Mouse (Mus musculus) layer of hippocampus, adult 8-10 months (tissue): ENCODE measurements at regions not wholly inside any gene's neighbourhood (a gene's known extent, or its start where the extent isn't known, plus 50 kb on each side); places are given as distances from the start of the nearest gene placed in this dataset.
A peak's percentile ranks its signal among the peaks of the same experiment; 100 is the strongest.
"Not testable (repeated sequence)": the region's sequence is repeated elsewhere in the genome, so short reads cannot be mapped to it uniquely, and the experiment has no call there.

Source experiments
- DNase-seq, 2 experiments: peaks; one replicate each; pipeline ENCODE4 v3.0.0; 2022; ENCODE audit warnings: low spot score in 2 of 2

DNA sequence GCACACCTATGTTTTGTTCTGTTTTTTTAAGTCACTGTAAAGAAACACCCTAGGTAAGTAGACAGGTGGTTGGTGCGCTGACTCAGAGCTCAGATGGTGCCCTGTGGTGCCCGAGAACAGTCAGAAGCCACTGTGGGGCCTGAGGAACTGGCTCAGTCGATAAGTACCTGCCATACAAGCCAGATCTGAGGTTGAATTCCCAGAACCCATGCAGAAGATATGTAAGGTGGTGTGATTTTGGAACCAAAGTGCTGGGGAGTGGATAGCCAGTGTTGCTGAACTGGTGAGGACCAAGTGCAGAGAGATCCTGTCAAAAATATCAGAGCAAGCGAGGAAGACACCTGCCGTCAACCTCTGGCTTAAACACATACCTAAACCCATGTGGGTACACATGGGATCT, 65.4 kb downstream of the Chst1 start:
- no peak for DNase-seq

DNA sequence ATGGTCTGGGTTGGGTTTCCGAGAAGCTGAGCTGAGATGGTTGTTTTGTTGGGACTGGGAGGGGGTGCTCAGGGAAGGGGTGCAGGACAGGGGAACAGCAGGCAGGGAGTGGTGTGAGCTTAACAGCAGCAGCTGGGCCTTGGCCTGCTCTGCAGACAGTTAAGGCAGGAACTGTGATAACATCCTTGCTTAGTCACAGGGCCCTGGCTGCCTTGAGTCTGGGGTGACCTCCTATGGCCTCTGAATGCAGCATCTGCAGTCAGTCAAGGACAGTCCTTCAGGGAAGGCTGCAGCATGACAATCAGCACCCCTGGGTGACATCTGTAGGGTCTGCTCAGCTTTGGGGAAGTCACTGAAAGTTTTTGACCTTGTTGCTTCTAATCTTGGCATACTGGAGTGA, 67.7 kb downstream of the Chst1 start:
- DNase-seq: no peak

DNA sequence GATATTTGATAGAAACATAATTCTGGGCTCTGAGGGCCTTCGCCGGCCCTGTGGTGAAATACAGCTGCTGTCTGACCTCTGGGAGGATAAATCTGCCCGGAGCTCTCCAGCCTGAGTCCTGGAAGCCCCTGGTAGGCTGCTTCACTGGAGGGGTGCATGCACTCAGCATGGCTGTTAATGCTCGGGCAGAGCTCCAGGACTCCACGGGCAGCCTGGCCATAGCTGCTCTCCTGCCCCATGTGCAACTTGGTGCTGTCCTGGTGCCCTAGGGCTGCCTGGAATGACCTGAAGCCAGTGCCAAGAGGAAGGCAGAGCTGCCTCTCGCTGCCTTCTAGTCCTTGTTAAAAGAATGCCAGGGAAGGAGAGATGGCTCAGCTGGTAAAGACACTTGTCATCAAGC, 68.2 kb downstream of the Chst1 start:
- DNase-seq: no peak

GRCm38 (mm10) chr2:92669431-92670081, 70.0 kb downstream of the Chst1 start:
- not testable (repeated sequence) for DNase-seq

GRCm38 (mm10) chr2:92671586-92671985, 72.1 kb downstream of the Chst1 start:
- DNase-seq: peak in 1 of 2 experiments; percentile 41

DNA sequence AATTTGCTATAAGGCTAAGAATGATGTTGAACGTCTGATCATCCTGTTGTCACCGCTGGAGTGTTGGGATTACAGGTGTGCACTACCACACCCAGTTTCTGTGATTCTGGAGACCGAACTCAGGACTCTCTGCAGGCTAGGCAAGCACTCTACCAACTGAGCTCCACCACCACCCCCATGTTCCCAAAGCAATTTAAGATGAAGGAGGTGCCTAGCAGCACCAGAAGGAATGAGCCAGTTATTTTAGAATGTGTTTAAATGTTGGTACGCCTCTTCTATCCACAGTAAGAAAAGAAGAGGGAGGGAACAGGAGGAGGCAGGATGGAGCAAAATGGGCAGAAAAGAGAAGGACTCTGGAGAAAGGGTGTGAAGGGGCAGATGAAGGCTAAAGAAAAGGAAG, 72.6 kb downstream of the Chst1 start:
- DNase-seq: peak in 1 of 2 experiments; percentile 42

- peak in 1 of 2 experiments; percentile 55 for DNase-seq
These were observed 73.7 kb downstream of the Chst1 start for GRCm38 (mm10) chr2:92673064-92673813.

DNA sequence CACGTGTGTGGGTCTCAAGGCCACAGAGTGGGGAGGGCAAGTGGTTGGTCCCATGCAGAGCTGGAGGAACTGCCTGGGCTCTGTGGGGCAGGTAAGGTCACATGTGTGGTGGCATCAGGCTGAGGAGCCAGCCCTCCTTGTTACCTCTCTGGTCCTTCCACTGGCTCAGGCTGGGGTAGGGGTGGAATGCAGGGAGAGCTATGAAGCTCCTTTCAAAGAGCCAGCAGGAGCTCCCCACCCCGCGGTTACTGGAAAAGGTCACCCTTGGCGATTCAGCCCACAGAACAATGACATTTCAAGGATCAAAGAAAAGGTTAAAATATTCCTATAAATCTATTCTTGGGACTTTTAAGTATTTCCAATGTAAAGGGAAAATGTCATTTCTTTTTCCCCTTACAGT, 74.4 kb downstream of the Chst1 start:
- DNase-seq: no peak

DNA sequence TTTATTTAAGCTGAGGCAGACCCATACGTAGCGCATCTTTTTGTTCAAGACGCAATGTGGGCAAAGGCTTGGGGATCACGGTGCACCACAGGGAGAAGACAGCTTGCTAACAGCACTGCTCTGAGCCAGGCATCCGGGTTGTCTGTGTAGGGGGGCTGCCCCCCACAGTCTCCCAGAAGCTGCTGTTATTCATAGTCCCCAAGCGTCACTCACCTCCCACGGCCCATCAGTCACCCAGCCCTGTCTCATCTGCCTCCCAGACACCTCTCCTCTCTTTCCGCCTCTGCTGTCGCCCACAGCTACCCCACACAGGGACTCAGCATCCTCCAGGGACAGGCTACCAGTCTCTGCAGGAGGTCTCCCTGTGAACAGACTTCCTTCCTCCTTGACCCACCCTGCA, 75.7 kb downstream of the Chst1 start:
- peak; percentile 86 to 90 for DNase-seq

DNA sequence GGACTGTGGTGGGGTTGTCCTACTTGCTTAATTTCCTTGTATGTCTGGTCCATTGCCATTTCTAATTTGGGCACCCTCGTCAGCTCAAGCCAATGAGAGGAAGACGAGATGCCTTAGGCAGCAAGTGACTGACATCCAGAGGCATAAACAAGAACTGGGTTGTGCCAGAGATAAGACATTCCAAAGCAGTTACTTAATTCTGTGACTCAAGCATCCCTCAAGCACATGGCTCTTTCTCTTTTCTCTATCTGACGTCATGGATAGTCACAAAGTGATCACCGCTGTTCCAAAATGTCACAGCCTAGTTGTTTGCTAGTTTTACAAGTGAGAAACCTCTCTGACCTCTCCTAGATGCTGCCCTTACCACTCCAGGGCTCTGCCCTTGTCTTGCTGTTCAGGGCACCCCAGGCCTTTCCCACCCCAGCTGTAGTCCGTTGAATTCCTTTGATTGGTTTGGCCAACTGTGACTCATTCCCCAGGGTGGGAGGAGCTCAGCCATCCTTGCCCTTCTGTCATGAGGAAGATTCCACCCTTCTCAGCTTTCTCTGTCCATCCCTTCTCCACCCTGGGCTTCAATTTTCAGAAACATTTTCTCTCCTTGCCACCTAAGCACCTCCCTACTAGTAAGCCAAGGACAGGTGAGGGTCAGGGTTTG, 78.9 kb downstream of the Chst1 start:
- no peak for DNase-seq

- no peak for DNase-seq
These were observed 79.6 kb downstream of the Chst1 start for GRCm38 (mm10) chr2:92678999-92679704.

- no peak for DNase-seq
These were observed 82.7 kb downstream of the Chst1 start for GRCm38 (mm10) chr2:92682256-92682655.

DNA sequence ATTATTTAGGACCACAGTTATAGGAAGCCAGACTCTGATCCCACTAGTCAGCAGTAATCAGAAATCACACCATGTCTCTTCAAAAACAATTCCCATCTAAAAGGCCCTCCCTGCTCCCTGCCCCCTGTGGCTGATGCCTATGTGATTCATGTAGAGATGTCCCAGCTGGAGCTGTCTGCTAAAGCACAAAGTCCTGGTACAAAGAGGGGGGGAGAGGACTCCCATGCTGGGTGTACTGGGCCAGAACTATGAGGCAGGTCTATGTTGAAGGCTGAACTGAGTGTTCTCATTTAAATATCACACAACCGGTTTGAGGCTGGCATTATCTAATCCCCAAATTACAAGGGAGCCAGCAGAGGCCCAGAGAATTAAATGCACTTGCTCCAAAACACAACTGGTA, 88.2 kb downstream of the Chst1 start:
- peak in 1 of 2 experiments; percentile 56 for DNase-seq

- peak; percentile 64 to 72 for DNase-seq
These were observed 89.7 kb downstream of the Chst1 start for GRCm38 (mm10) chr2:92689203-92689602.

DNA sequence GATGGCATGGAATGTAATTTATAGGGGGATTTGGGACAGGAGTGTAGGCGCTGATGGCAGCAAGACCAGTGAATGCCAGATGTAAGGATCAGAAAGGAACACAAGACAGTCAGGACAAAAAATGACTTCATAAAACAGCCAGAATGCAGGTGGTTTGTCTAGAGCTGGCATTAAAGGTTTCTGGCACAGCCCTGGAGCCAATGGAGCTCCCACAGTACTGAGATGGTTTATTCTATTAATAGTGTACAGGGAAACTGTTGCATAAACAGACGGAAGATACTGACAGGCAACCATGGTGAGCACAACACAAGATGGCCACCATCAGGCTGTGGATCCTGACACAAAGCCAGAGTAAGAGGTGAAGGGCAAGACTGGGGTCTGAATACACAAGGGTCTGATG, 90.8 kb downstream of the Chst1 start:
- DNase-seq: no peak

DNA sequence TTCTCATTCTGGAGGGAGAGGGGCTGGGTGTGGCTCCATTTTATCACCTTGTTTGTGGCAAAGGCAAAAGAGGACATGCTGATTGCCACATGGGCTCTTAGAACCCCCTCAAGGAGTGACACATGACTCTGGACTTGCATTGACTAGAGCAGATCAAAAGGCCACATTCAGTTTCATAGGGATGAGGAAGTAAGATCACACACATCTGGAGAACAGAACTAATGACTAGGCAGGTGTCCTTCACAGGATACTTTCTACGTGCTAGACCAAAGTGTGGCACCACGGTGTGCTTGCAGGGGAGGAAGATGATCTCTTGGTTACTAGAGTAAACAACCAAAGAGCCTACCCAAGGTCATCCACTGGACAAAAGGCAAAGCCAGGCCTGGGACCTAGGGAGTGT, 91.9 kb downstream of the Chst1 start:
- DNase-seq: no peak

GRCm38 (mm10) chr2:92692623-92693022, 93.1 kb downstream of the Chst1 start:
- DNase-seq: peak; percentile 61 to 66

GRCm38 (mm10) chr2:92693024-92693423, 93.5 kb downstream of the Chst1 start:
- no peak for DNase-seq

DNA sequence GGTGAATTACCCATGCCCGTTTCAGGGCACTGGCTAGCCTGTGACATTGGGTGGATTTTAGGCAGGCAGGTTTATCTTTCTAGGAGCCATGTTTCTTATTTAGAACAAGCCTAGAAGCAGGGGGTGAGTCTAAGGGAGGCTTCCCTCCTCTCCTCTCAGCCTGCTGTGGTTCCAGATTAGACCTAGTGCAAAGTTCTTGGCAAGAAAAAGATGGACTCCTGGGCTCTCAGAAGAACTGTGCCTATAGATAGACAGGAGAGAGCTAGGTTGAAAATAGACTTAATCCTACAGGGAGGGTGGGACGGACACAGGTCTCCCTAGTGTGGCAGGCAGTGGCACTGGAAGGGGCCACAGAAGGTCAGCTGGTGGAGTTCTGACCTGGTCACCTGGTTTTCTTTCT, 95.3 kb downstream of the Chst1 start:
- DNase-seq: no peak

GRCm38 (mm10) chr2:92695869-92696268, 96.4 kb downstream of the Chst1 start:
- no peak for DNase-seq

- DNase-seq: no peak
These were observed 98.2 kb downstream of the Chst1 start for GRCm38 (mm10) chr2:92697721-92698120.

GRCm38 (mm10) chr2:92699360-92699759, 99.9 kb downstream of the Chst1 start:
- DNase-seq: no peak
